Mouse (Mus musculus): Measurements from ENCODE around the gene Fbxw5. TPM values are rescaled to one million over a fixed set of nuclear protein-coding genes. Genes with fewer than 3 reads are reported as not detected.

Fbxw5 gene
- polyA plus RNA-seq, 1 experiment from 2014 or later: 65.7 TPM

DNA sequence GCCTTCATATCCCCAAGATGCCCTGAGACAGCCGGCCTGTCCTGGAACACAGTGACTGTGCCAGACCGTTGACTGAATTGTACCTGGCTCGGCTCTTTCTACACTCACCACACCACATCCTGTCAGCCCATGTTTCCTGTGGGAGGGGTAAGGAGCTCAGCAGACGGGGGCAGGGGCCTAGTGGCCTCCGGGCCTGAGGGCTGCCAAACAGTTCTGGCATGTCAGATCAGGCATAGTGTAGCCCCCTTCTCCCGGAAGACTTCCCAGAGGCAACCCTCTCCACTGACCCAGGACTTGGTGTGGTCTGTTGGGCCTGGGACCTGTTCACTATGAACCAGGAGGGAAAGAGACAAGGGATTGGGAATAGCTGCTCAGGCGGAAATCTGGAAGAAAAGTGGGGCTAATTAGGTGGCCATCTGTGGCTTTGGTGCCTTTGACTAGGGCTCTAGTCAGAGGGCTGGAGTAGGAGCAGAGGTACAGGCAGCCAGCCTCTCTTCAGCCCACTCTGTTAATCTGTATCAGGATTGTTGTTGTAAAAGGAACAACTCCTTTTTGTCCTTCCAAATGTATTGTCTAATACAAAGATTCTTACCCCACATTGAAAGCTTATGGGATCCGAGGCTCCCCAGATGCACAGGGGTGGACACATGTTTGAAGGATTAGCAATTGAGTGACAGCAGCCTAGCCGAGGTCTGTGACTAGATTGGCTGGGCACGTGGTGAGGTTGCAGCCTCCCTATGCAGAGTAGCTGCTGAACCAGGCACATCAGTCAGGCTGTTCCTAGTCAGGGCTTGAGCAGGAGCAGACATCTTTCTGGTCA lies 34.5 kb upstream of the Fbxw5 start:
- DNase-seq (ENCODE audit: low spot score) (no peak), ATAC-seq (replicated peaks; ENCODE audit: low FRiP score, low read depth) (no peak)
- peaks cover 3% of the 10 kb centered on the region; the same call in 1 of the 2 replicates for H3K4me1 ChIP-seq (replicated peaks; ENCODE audit: insufficient read depth, low read length)
- no peaks in the 10 kb centered on the region for H3K36me3 ChIP-seq (ENCODE audit: insufficient read depth, low read length)
- H3K4me3 ChIP-seq (replicated peaks; ENCODE audit: low read depth, low read length): no peak overlapping the region
- WGBS: 49% methylated on average over 10 of the region's 10 CpGs
- H3K27ac ChIP-seq: no peak overlapping the region
- no peaks in the 10 kb centered on the region for H3K9me3 ChIP-seq (replicated peaks; ENCODE audit: low read length)
- TF ChIP-seq CTCF (IDR thresholded peaks at IDR 0.05; ENCODE audit: low read depth): no peak
- no peaks in the 10 kb centered on the region for H3K27me3 ChIP-seq (ENCODE audit: insufficient read depth, low read length)
- no peak overlapping the region for H3K9ac ChIP-seq (ENCODE audit: low read depth, low read length)
- H3K4me2 ChIP-seq (ENCODE audit: low read length): no peak overlapping the region

DNA sequence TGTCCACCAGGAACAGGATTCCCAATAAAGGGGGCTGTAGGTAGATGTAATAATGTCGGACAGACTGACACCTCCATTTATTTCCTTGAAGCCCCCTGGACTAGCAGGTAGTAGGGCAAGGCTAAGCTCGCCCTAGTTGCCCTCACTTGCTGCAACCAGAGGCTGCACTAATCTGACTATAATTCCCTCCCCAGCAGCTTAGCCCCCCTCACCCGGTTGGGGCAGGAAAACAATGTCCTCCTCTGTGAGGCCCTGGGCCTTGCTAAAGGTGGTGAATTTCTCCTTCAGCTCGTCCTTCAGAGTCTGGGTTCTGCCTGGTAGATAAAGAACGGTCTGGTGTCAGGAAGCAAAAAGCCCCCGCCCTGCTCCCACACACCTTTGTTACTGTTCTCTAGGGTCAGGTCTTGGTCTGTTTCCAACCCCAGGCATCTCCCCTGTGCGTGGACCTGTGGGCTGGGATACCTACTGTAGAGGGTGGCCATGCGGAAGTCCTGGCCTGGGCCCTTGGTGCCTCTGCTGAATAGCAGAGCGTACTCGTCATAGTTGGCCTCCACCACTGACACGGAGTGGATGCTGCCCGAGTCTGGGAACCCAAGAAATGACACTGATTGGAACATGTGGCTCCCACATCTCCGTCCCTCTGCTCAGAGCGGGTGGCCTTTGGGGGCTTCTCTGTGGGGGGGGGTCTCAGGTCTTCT lies 32.8 kb upstream of the Fbxw5 start:
- H3K4me1 ChIP-seq (replicated peaks; ENCODE audit: insufficient read depth, low read length): no peaks in the 10 kb centered on the region
- H3K4me3 ChIP-seq (replicated peaks; ENCODE audit: low read depth, low read length): no peak overlapping the region
- H3K36me3 ChIP-seq (ENCODE audit: insufficient read depth, low read length): no peaks in the 10 kb centered on the region
- H3K9me3 ChIP-seq (replicated peaks; ENCODE audit: low read length): no peaks in the 10 kb centered on the region
- WGBS: 78% methylated on average over 14 of the region's 14 CpGs
- no peak for TF ChIP-seq CTCF (IDR thresholded peaks at IDR 0.05; ENCODE audit: low read depth)
- ATAC-seq (replicated peaks; ENCODE audit: low FRiP score, low read depth) (no peak), DNase-seq (ENCODE audit: low spot score) (no peak)
- no peak overlapping the region for H3K9ac ChIP-seq (ENCODE audit: low read depth, low read length)
- H3K4me2 ChIP-seq (ENCODE audit: low read length): no peak overlapping the region
- H3K27ac ChIP-seq: no peak overlapping the region
- H3K27me3 ChIP-seq (ENCODE audit: insufficient read depth, low read length): no peaks in the 10 kb centered on the region

DNA sequence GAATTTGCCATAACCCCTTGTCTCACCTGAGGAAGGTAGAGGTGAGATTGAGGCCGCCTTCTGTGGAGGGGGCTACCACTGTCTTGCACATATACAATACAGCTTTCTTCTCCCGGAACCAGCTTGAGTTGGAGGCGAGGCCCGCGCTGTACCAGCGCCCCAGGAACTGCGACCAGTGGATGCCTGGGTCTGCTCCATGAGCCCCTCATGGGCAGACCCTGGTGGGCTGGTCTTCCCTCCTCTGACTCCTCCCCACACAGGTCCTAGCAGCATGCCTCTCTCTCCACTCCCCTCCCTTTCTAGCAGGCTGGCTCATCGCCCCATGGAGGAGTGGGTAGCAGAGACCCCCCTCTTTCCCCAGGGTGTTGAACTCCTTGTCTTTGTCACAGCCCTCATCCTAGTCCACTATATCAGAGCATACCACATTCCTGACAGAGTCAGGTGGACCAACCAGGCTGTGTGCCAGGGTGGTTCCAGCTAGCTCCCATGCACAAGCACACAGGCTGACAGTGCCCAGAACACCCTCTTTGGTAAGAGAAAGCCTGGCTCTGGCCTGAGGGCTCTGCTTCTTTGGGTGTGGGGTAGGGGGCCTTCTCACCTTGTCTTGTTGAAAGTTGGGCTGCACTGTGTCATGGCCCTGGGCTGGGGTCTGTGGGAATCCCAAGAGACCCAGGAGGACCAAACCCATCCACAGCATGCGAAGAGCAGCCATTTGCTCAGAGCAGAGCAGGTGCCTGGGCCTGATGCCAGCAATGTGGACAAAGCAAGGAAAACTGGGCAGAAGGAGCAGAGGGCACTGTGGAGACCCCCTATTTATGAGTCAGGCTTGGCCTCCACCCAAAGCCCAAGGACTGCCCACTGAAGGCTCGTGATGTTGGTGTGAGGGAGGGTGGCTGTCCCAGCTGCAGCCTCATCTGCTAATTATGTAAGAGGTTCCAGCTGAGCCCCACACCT lies 31.3 kb upstream of the Fbxw5 start:
- no peaks in the 10 kb centered on the region for H3K27me3 ChIP-seq (ENCODE audit: insufficient read depth, low read length)
- no peak overlapping the region for H3K4me2 ChIP-seq (ENCODE audit: low read length)
- no peak for TF ChIP-seq CTCF (IDR thresholded peaks at IDR 0.05; ENCODE audit: low read depth)
- no peak overlapping the region for H3K4me3 ChIP-seq (replicated peaks; ENCODE audit: low read depth, low read length)
- WGBS: 75% methylated on average over 10 of the region's 10 CpGs
- ATAC-seq (replicated peaks; ENCODE audit: low FRiP score, low read depth): 0 out of 2 replicates have a peak, but pooled peaks have one; percentile 27
- H3K9me3 ChIP-seq (replicated peaks; ENCODE audit: low read length): no peaks in the 10 kb centered on the region
- DNase-seq (ENCODE audit: low spot score): no peak
- no peak overlapping the region for H3K9ac ChIP-seq (ENCODE audit: low read depth, low read length)
- no peaks in the 10 kb centered on the region for H3K4me1 ChIP-seq (replicated peaks; ENCODE audit: insufficient read depth, low read length)
- no peak overlapping the region for H3K27ac ChIP-seq
- no peaks in the 10 kb centered on the region for H3K36me3 ChIP-seq (ENCODE audit: insufficient read depth, low read length)

DNA sequence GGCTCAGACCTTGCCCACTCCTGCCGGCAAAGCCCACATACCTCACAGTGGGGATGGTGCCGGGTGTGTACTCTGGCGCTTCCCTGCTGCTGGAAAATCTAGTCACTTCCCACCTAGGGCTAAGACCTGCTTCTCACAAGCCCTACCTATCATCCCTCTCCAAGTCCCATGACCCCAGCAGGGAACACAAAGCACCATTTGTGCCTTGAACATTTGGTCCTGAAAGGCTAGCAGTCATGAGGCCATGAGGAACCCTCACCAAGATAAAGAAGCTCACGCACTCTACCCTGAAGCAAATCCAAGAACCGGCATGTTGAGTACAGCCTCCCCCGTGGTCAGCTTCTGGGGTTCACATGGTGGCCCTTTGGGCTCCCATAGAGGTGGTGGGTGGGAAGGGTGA lies 30.6 kb upstream of the Fbxw5 start, which contains the start of gene Ptgds:
TSS of gene Ptgds (minus strand) at position 78 of the 400 bp plus-strand sequence.
- DNase-seq (ENCODE audit: low spot score) (no peak), ATAC-seq (replicated peaks; ENCODE audit: low FRiP score, low read depth) (no peak)
- Histone ChIP-seq H3K27ac (no peak within 1 kb of the TSS), H3K9ac (ENCODE audit: low read depth, low read length) (no peak within 1 kb of the TSS), H3K36me3 (ENCODE audit: insufficient read depth, low read length) (no peaks in the 10 kb centered on the region), H3K9me3 (replicated peaks; ENCODE audit: low read length) (no peaks in the 10 kb centered on the region), H3K4me2 (ENCODE audit: low read length) (no peak within 1 kb of the TSS), H3K4me1 (replicated peaks; ENCODE audit: insufficient read depth, low read length) (no peaks in the 10 kb centered on the region), H3K27me3 (ENCODE audit: insufficient read depth, low read length) (no peaks in the 10 kb centered on the region), H3K4me3 (replicated peaks; ENCODE audit: low read depth, low read length) (no peak within 1 kb of the TSS)
- TF ChIP-seq CTCF (IDR thresholded peaks at IDR 0.05; ENCODE audit: low read depth): no peak
- 53% methylated on average over 6 of the region's 6 CpGs for WGBS

DNA sequence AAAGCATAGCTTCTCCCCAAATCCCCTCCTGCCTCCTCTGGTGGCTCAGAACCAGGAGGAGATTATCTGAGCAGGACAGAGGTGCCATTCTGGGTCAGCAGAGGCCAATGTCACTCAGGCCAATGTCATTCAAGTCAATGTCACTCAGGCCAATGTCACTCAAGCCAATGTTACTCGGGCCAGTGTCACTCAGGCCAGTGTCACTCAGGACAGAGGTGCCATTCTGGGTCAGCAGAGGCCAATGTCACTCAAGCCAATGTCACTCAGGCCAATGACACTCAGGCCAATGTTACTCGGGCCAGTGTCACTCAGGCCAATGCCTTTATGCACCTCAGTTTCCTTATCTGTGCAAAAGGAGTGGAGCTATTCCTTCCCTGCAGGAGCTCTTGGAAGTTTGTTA lies 28.0 kb upstream of the Fbxw5 start:
- Histone ChIP-seq H3K4me1 (replicated peaks; ENCODE audit: insufficient read depth, low read length) (no peaks in the 10 kb centered on the region), H3K9me3 (replicated peaks; ENCODE audit: low read length) (no peaks in the 10 kb centered on the region), H3K27ac (no peak overlapping the region), H3K27me3 (ENCODE audit: insufficient read depth, low read length) (no peaks in the 10 kb centered on the region), H3K9ac (ENCODE audit: low read depth, low read length) (no peak overlapping the region), H3K4me2 (ENCODE audit: low read length) (no peak overlapping the region), H3K36me3 (ENCODE audit: insufficient read depth, low read length) (no peaks in the 10 kb centered on the region), H3K4me3 (replicated peaks; ENCODE audit: low read depth, low read length) (no peak overlapping the region)
- DNase-seq (ENCODE audit: low spot score) (no peak), ATAC-seq (replicated peaks; ENCODE audit: low FRiP score, low read depth) (no peak)
- TF ChIP-seq CTCF (IDR thresholded peaks at IDR 0.05; ENCODE audit: low read depth): no peak
- 77% methylated on average over 2 of the region's 2 CpGs for WGBS

DNA sequence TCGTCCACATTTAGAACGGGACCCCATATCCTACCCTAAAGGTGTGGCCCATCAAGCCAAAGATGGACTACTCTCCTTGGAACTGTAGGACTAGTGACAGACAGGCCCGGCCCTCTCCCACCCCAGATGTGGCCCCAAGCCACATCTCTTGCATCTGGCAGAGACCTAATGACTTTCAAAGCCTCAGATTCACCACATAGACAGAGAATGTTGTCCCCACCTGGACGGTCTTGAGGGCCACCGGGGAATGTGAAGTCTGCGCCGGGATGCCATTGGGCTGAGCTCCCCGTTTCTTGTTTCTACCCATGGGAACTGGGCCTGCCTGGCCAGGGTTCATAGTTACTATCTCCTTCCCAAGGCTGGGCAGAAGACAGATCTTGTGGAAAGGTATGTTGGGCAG lies 23.0 kb upstream of the Fbxw5 start:
- Histone ChIP-seq H3K4me3 (replicated peaks; ENCODE audit: low read depth, low read length) (no peak overlapping the region), H3K27ac (no peak overlapping the region), H3K36me3 (ENCODE audit: insufficient read depth, low read length) (no peaks in the 10 kb centered on the region), H3K9ac (ENCODE audit: low read depth, low read length) (no peak overlapping the region), H3K4me1 (replicated peaks; ENCODE audit: insufficient read depth, low read length) (no peaks in the 10 kb centered on the region), H3K4me2 (ENCODE audit: low read length) (no peak overlapping the region), H3K9me3 (replicated peaks; ENCODE audit: low read length) (no peaks in the 10 kb centered on the region), H3K27me3 (ENCODE audit: insufficient read depth, low read length) (no peaks in the 10 kb centered on the region)
- no peak for DNase-seq (ENCODE audit: low spot score)
- no peak for ATAC-seq (replicated peaks; ENCODE audit: low FRiP score, low read depth)
- TF ChIP-seq CTCF (IDR thresholded peaks at IDR 0.05; ENCODE audit: low read depth): no peak
- 87% methylated on average over 8 of the region's 8 CpGs for WGBS
